Mouse (Mus musculus) heart, adult 2 months (tissue): Measurements from ENCODE around the gene Zfp871. TPM values are rescaled to one million over a fixed set of nuclear protein-coding genes. Genes with fewer than 3 reads are reported as not detected.
"Not testable (repeated sequence)": the region's sequence is repeated elsewhere in the genome, so short reads cannot be mapped to it uniquely, and the experiment has no call there.

Source experiments
- DNase-seq, 2 experiments: peaks; one replicate each; pipeline ENCODE4 v3.0.0; 2021
- H3K27ac ChIP-seq: fragments of 200-600 bp; 2 replicates; pipeline ENCODE4 v1.8.1; 2022
- H3K27me3 ChIP-seq: fragments of 200-500 bp; 2 replicates; pipeline ENCODE4 v1.6.1; 2012; ENCODE audit warnings: mild to moderate bottlenecking, low read length, inconsistent platforms, mixed read lengths; ENCODE audit not compliant: control insufficient read depth, insufficient read depth
- H3K36me3 ChIP-seq: fragments of 200-500 bp; 2 replicates; pipeline ENCODE4 v1.6.1; 2012; ENCODE audit warnings: low read length, inconsistent platforms; ENCODE audit not compliant: control insufficient read depth, insufficient read depth
- H3K4me1 ChIP-seq: fragments of 200-500 bp; 2 replicates; pipeline ENCODE4 v1.6.1; 2011; ENCODE audit warnings: low read length; ENCODE audit not compliant: control insufficient read depth, insufficient read depth
- H3K4me3 ChIP-seq: fragments of 200-600 bp; 2 replicates; pipeline ENCODE4 v1.8.1; 2022
- H3K79me2 ChIP-seq: fragments of 200-500 bp; replicated peaks from 2 replicates; pipeline ENCODE4 v1.6.1; 2012; ENCODE audit warnings: mild to moderate bottlenecking, inconsistent platforms, low read length, moderate library complexity, mixed read lengths; ENCODE audit not compliant: control insufficient read depth, insufficient read depth
- H3K9ac ChIP-seq: fragments of 200-500 bp; 2 replicates; pipeline ENCODE4 v1.6.1; 2012; ENCODE audit warnings: low read depth, mild to moderate bottlenecking, control low read depth, inconsistent platforms, low read length, mixed read lengths
- CTCF ChIP-seq: fragments of 200-600 bp; IDR thresholded peaks from 2 replicates; pipeline ENCODE4 v1.8.1; 2022; ENCODE audit warnings: antibody characterized with exemption, mild to moderate bottlenecking, moderate library complexity
- EP300 ChIP-seq: fragments of 200-500 bp; IDR thresholded peaks from 2 replicates; pipeline ENCODE4 v1.6.1; 2011; ENCODE audit warnings: low read depth, low read length, control low read depth; ENCODE audit not compliant: insufficient read depth
- POLR2A ChIP-seq: fragments of 200-500 bp; IDR thresholded peaks from 2 replicates; pipeline ENCODE4 v1.6.1; 2011; ENCODE audit warnings: mild to moderate bottlenecking, low read depth, low read length, control low read depth; ENCODE audit not compliant: insufficient read depth
- WGBS: fragments of 180-500 bp; shearing (Covaris S2); methylation state at CpG from one replicate; pipeline ENCODE4 v1.1.7; 2018; 5-methylcytosine and 5-hydroxymethylcytosine counted together
- intact Hi-C: fragments of 180-260 bp; cut with DNase I; formaldehyde crosslinking; loops from one replicate; pipeline ENCODE4 v1.15.1; 2025
- polyA plus RNA-seq: library from polyadenylated mRNA; depleted of rRNA; stranded (reverse); fragments of >200 nt; gene quantifications from 2 replicates; pipeline ENCODE4 v1.2.3, GENCODE M21; 2012; rRNA removed
- total RNA-seq, 2 experiments: library from RNA; stranded (reverse); gene quantifications; 2 replicates each; pipeline ENCODE4 v1.2.3; 2021

Gene Zfp871
- total and polyA plus RNA-seq, 3 experiments, result 8.6 to 27.3 (median 25.7) TPM

- Histone ChIP-seq H3K4me1 (no peaks in the 10 kb centered on the region), H3K36me3 (no peaks in the 10 kb centered on the region), H3K79me2 (no peaks in the 10 kb centered on the region), H3K27ac (no peak overlapping the region), H3K9ac (no peak overlapping the region), H3K4me3 (no peak overlapping the region), H3K27me3 (no peaks in the 10 kb centered on the region)
- intact Hi-C loops, result no loop called here
- DNase-seq, result no peak
- 82% methylated on average over 7 of the region's 7 CpGs for WGBS
- TF ChIP-seq POLR2A (no peak), CTCF (no peak), EP300 (no peak)
Observed at GRCm38 (mm10) chr17:32722771-32723170, 65.3 kb downstream of the Zfp871 start.

GRCm38 (mm10) chr17:32722151-32722550 is 65.9 kb downstream of the Zfp871 start:
- H3K79me2 ChIP-seq, H3K27me3 ChIP-seq, H3K4me1 ChIP-seq, DNase-seq, intact Hi-C loops, H3K27ac ChIP-seq, H3K4me3 ChIP-seq, H3K36me3 ChIP-seq, H3K9ac ChIP-seq: not testable (repeated sequence)
- 72% methylated on average over 1 of the region's 1 CpGs for WGBS

Other genes starting within 250 kb of the Zfp871 start
- gene Cyp4f37, start 167.0 kb downstream of the Zfp871 start, total RNA-seq, result not detected
- gene Cyp4f37, start 167.0 kb downstream of the Zfp871 start, polyA plus RNA-seq, result not detected in 2 replicates
- gene Cyp4f40, start 129.4 kb downstream of the Zfp871 start, total RNA-seq, result not detected
- not detected in 2 replicates for gene Cyp4f40, start 129.4 kb downstream of the Zfp871 start, polyA plus RNA-seq
- not detected for gene Cyp4f15, start 102.7 kb downstream of the Zfp871 start, total RNA-seq
- gene Cyp4f15, start 102.7 kb downstream of the Zfp871 start, polyA plus RNA-seq, result 1.0 TPM in 1 of 2 replicates, not detected in the other
- gene Zfp811, start 21.6 kb upstream of the Zfp871 start, total RNA-seq, result under 1 TPM; 0.18 to 0.23 TPM
- gene Zfp811, start 21.6 kb upstream of the Zfp871 start, polyA plus RNA-seq, result 0.06 and 0.32 TPM in 2 replicates
- gene Zfp799, start 42.0 kb upstream of the Zfp871 start, total RNA-seq, result 10 to 100 TPM in 1 of 2 experiments, 1 to 10 TPM in 1; 9.0 to 10.6 TPM
- gene Zfp799, start 42.0 kb upstream of the Zfp871 start, polyA plus RNA-seq, result 2.4 and 7.7 TPM in 2 replicates
- gene Zfp870, start 103.4 kb upstream of the Zfp871 start, total RNA-seq, result 1 to 10 TPM; 5.4 to 7.3 TPM
- 1.3 and 2.7 TPM in 2 replicates for gene Zfp870, start 103.4 kb upstream of the Zfp871 start, polyA plus RNA-seq
- under 1 TPM in 1 of 2 experiments, not detected in 1; 0.16 TPM for gene Cyp4f14, start 129.1 kb upstream of the Zfp871 start, total RNA-seq
- 0.25 and 0.44 TPM in 2 replicates for gene Cyp4f14, start 129.1 kb upstream of the Zfp871 start, polyA plus RNA-seq
- gene Cyp4f13, start 159.1 kb upstream of the Zfp871 start, total RNA-seq, result 10 to 100 TPM; 11.2 to 12.7 TPM
- gene Cyp4f13, start 159.1 kb upstream of the Zfp871 start, polyA plus RNA-seq, result 21.1 and 22.9 TPM in 2 replicates
- 1 to 10 TPM; 2.3 to 2.7 TPM for gene Zfp472, start 177.5 kb upstream of the Zfp871 start, total RNA-seq
- 0.62 and 0.79 TPM in 2 replicates for gene Zfp472, start 177.5 kb upstream of the Zfp871 start, polyA plus RNA-seq
- 1 to 10 TPM; 6.0 to 8.7 TPM for gene Zfp952, start 204.8 kb upstream of the Zfp871 start, total RNA-seq
- 2.2 and 4.5 TPM in 2 replicates for gene Zfp952, start 204.8 kb upstream of the Zfp871 start, polyA plus RNA-seq
- 1 to 10 TPM; 3.3 to 4.0 TPM for gene Zfp763, start 245.1 kb upstream of the Zfp871 start, total RNA-seq
- gene Zfp763, start 245.1 kb upstream of the Zfp871 start, polyA plus RNA-seq, result 0.76 and 1.6 TPM in 2 replicates